Mouse (Mus musculus) ES-Bruce4 (cell line): ENCODE results near the gene Def6. TPM values are rescaled to one million over a fixed set of nuclear protein-coding genes. Genes with fewer than 3 reads are reported as not detected.

ENCODE experiments used
- H3K27ac ChIP-seq: 2 replicates; pipeline ENCODE4 v1.5.1; 2012; ENCODE audit warnings: low read length, inconsistent platforms; ENCODE audit not compliant: insufficient read depth
- H3K27me3 ChIP-seq: 2 replicates; pipeline ENCODE4 v1.6.1; 2012; ENCODE audit warnings: mild to moderate bottlenecking, low read length, inconsistent platforms; ENCODE audit not compliant: control insufficient read depth, poor library complexity, insufficient read depth, severe bottlenecking
- H3K36me3 ChIP-seq: 2 replicates; pipeline ENCODE4 v1.6.1; 2012; ENCODE audit warnings: inconsistent platforms, mild to moderate bottlenecking, low read length, moderate library complexity; ENCODE audit not compliant: control insufficient read depth, poor library complexity, insufficient read depth, severe bottlenecking
- H3K4me1 ChIP-seq: one replicate; pipeline ENCODE4 v1.8.1; 2011; ENCODE audit warnings: low read length; ENCODE audit not compliant: control insufficient read depth, insufficient read depth
- H3K4me3 ChIP-seq: 2 replicates; pipeline ENCODE4 v1.5.1; 2011; ENCODE audit warnings: low read depth, mild to moderate bottlenecking, low read length
- H3K9ac ChIP-seq: 2 replicates; pipeline ENCODE4 v1.6.1; 2012; ENCODE audit warnings: low read depth, mild to moderate bottlenecking, inconsistent platforms; ENCODE audit not compliant: poor library complexity, severe bottlenecking
- H3K9me3 ChIP-seq: replicated peaks from 2 replicates; pipeline ENCODE4 v1.6.1; 2012; ENCODE audit warnings: mild to moderate bottlenecking, low read length, inconsistent platforms; ENCODE audit not compliant: control insufficient read depth, poor library complexity, insufficient read depth, severe bottlenecking
- CTCF ChIP-seq: IDR thresholded peaks from one replicate; pipeline ENCODE4 v1.8.1; 2011; ENCODE audit warnings: low read depth, low read length
- EP300 ChIP-seq: IDR thresholded peaks from 2 replicates; pipeline ENCODE4 v1.6.1; 2011; ENCODE audit warnings: low read depth, low read length; ENCODE audit not compliant: insufficient read depth
- POLR2A ChIP-seq: IDR thresholded peaks from one replicate; pipeline ENCODE4 v1.8.1; 2011; ENCODE audit warnings: low read length; ENCODE audit not compliant: insufficient read depth
- polyA plus RNA-seq: library from polyadenylated mRNA; stranded (reverse); fragments of >200 nt; gene quantifications from 2 replicates; pipeline ENCODE4 v1.2.4, GENCODE M21; 2011; ENCODE audit warnings: low read depth; ENCODE audit not compliant: missing spikeins, insufficient read depth, insufficient read length

Def6 gene
- polyA plus RNA-seq, 1 experiment: 28.4 TPM

DNA sequence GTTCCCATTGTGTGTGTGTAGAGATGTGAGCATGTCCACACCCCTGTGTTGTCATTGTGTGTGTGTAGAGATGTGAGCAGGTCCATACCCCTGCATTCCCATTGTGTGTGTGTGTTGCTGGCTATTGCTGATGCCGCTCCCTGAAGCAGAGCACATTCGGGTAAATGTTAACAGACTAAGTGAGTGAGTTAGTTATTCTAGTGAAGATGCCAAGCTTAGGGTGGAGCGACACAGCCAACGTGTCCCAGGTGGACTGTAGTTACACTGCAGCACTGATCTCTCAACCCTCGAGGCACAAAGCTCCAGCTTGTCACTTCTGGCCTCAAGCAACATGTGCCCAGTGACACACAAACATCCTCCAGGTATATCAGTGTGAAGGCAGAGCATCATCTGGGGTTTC lies 19.3 kb upstream of the Def6 start:
- Histone ChIP-seq H3K4me1 (no peaks in the 10 kb centered on the region), H3K36me3 (no peaks in the 10 kb centered on the region), H3K4me3 (no peak overlapping the region), H3K9ac (no peak overlapping the region), H3K27ac (no peak overlapping the region), H3K27me3 (no peaks in the 10 kb centered on the region), H3K9me3 (no peaks in the 10 kb centered on the region)
- no peak for TF ChIP-seq EP300
- no peak for TF ChIP-seq POLR2A
- TF ChIP-seq CTCF: no peak

DNA sequence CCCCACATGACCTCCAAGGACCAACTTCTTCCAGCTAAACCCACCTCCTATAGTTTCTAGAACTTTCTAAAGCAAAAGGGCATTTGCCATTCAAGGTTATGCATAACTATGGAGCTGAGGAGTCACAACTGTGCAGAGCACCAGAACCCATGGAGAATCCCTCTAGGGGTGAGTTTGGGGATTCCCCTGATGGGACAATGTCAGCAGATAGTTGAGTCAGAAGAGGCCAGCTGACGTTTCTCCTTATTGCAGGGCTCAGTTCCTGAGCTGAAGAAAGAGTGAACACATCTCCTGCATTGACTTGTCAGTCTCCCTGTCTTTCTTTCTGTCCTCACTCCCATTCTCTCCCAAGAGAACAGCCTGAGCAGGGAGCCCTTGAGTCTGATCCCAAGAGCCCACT lies 14.8 kb upstream of the Def6 start:
- no peaks in the 10 kb centered on the region for H3K9me3 ChIP-seq
- no peak overlapping the region for H3K27ac ChIP-seq
- H3K9ac ChIP-seq: no peak overlapping the region
- no peaks in the 10 kb centered on the region for H3K4me1 ChIP-seq
- H3K27me3 ChIP-seq: no peaks in the 10 kb centered on the region
- no peaks in the 10 kb centered on the region for H3K36me3 ChIP-seq
- H3K4me3 ChIP-seq: no peak overlapping the region
- TF ChIP-seq POLR2A (no peak), CTCF (no peak), EP300 (no peak)

GRCm38 (mm10) chr17:28193559-28193958 lies 14.0 kb upstream of the Def6 start:
- TF ChIP-seq POLR2A (no peak), CTCF (no peak), EP300 (no peak)
- Histone ChIP-seq H3K9ac (no peak overlapping the region), H3K27me3 (no peaks in the 10 kb centered on the region), H3K4me1 (no peaks in the 10 kb centered on the region), H3K27ac (no peak overlapping the region), H3K4me3 (no peak overlapping the region), H3K36me3 (no peaks in the 10 kb centered on the region), H3K9me3 (no peaks in the 10 kb centered on the region)

- H3K27ac ChIP-seq: no peak overlapping the region
- TF ChIP-seq EP300 (no peak), POLR2A (no peak), CTCF (no peak)
- no peak overlapping the region for H3K9ac ChIP-seq
- H3K4me3 ChIP-seq: no peak overlapping the region
- H3K4me1 ChIP-seq: no peaks in the 10 kb centered on the region
- no peaks in the 10 kb centered on the region for H3K9me3 ChIP-seq
- H3K36me3 ChIP-seq: no peaks in the 10 kb centered on the region
- no peaks in the 10 kb centered on the region for H3K27me3 ChIP-seq
Measured at GRCm38 (mm10) chr17:28195033-28195432, 12.5 kb upstream of the Def6 start.

- H3K9ac ChIP-seq: no peak overlapping the region
- TF ChIP-seq CTCF (no peak), EP300 (no peak), POLR2A (no peak)
- H3K36me3 ChIP-seq: no peaks in the 10 kb centered on the region
- no peaks in the 10 kb centered on the region for H3K4me1 ChIP-seq
- H3K27me3 ChIP-seq: no peaks in the 10 kb centered on the region
- no peak overlapping the region for H3K27ac ChIP-seq
- no peaks in the 10 kb centered on the region for H3K9me3 ChIP-seq
- no peak overlapping the region for H3K4me3 ChIP-seq
Measured at GRCm38 (mm10) chr17:28197646-28198045, 9.9 kb upstream of the Def6 start.

DNA sequence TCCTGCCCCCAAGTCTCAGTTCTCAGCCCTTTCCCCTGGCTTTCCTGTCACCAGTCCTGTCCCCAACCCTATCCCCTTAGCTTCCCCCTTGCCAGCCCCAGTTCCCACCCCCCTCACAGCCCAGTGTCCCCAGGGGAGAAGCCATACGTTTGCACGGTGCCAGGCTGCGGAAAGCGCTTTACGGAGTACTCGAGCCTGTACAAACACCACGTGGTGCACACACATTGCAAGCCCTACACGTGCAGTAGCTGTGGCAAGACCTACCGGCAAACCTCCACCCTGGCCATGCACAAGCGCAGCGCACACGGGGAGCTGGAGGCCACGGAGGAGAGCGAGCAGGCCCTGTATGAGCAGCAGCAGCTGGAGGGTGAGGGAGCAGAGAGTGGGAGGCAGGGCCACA lies 5.6 kb upstream of the Def6 start:
- H3K9ac ChIP-seq: no peak overlapping the region
- H3K27ac ChIP-seq: no peak overlapping the region
- TF ChIP-seq POLR2A (no peak), EP300 (no peak), CTCF (no peak)
- H3K4me1 ChIP-seq: no peaks in the 10 kb centered on the region
- no peak overlapping the region for H3K4me3 ChIP-seq
- no peaks in the 10 kb centered on the region for H3K27me3 ChIP-seq
- no peaks in the 10 kb centered on the region for H3K36me3 ChIP-seq
- no peaks in the 10 kb centered on the region for H3K9me3 ChIP-seq
